Mouse (Mus musculus): ENCODE data around the gene Pou4f1.

DNA sequence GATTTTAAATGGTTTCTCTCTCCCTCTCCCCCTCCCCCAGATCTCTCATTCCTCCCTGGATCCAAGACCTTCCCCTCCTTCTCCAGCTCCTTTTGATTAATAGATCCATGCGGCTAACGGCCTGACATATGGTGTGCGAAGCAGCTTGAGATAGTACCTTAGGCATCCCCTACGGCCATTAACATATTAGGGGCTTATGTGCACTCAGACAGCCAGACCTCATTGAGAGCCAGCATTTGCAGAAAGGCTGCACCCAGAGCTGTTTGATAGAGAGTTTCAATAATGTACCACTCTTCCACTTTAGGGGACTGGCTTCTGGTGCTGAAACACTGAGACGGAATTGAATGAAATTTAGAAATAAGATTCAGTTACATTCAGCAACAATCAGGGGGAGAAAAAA lies 10.8 kb downstream of the Pou4f1 start:
- TF ChIP-seq CTCF (IDR thresholded peaks at IDR 0.05; ENCODE audit: extremely low read depth, insufficient read depth, insufficient read length, insufficient replicate concordance) (no peak), POLR2A (IDR thresholded peaks at IDR 0.05; ENCODE audit: low read depth, low read length) (no peak)

All from spleen, adult 2 months (tissue).